Mouse (Mus musculus) heart, embryonic 14.5 days (tissue): Measurements from ENCODE around the gene Gnat1. TPM values are rescaled to one million over a fixed set of nuclear protein-coding genes. Genes with fewer than 3 reads are reported as not detected.
"Not testable (repeated sequence)": the region's sequence is repeated elsewhere in the genome, so short reads cannot be mapped to it uniquely, and the experiment has no call there.

ENCODE experiments used
- ATAC-seq: fragments of 200-750 bp; cut with Nextera tagmentation; 2 replicates; pipeline ENCODE4 v1.8.0; 2017; ENCODE audit warnings: low read depth, moderate TSS enrichment; ENCODE audit not compliant: insufficient number of reproducible peaks, insufficient read depth, low FRiP score
- H3K27ac ChIP-seq, 2 experiments: fragments of 200-500 bp in 1 of 2; fragments of 300-500 bp in 1 of 2; sonication (generic) in 1 of 2; replicated peaks in 1 of 2; 2 replicates each; pipeline ENCODE4 v1.5.1; 2012 to 2014; ENCODE audit warnings: low read depth in 2 of 2, low read length in 2 of 2, control low read depth in 1 of 2, mild to moderate bottlenecking in 1 of 2, mixed read lengths in 1 of 2; ENCODE audit not compliant: control insufficient read depth in 1 of 2, insufficient read depth in 1 of 2
- H3K27me3 ChIP-seq: fragments of 300-500 bp; sonication (generic); 2 replicates; pipeline ENCODE4 v1.6.1; 2014; ENCODE audit warnings: mild to moderate bottlenecking, low read length, control low read depth; ENCODE audit not compliant: control insufficient read depth, insufficient read depth
- H3K36me3 ChIP-seq: fragments of 300-500 bp; sonication (generic); 2 replicates; pipeline ENCODE4 v1.6.1; 2014; ENCODE audit warnings: mild to moderate bottlenecking, control low read depth, low read length, mixed read lengths; ENCODE audit not compliant: control insufficient read depth, insufficient read depth
- H3K4me1 ChIP-seq, 2 experiments: fragments of 200-500 bp in 1 of 2; fragments of 300-500 bp in 1 of 2; sonication (generic) in 1 of 2; 2 replicates each; pipeline ENCODE4 v1.6.1; 2012 to 2014; ENCODE audit warnings: low read length in 2 of 2, control low read depth in 1 of 2, mixed read lengths in 1 of 2; ENCODE audit not compliant: control insufficient read depth in 2 of 2, insufficient read depth in 2 of 2
- H3K4me2 ChIP-seq: fragments of 300-500 bp; sonication (generic); 2 replicates; pipeline ENCODE4 v1.6.1; 2014; ENCODE audit warnings: mild to moderate bottlenecking, low read length
- H3K4me3 ChIP-seq, 2 experiments: fragments of 200-500 bp in 1 of 2; fragments of 300-500 bp in 1 of 2; sonication (generic) in 1 of 2; 2 replicates each; pipeline ENCODE4 v1.5.1; 2012 to 2014; ENCODE audit warnings: low read length in 2 of 2, mild to moderate bottlenecking in 2 of 2, control low read depth in 1 of 2, low read depth in 1 of 2, moderate library complexity in 1 of 2; ENCODE audit not compliant: control insufficient read depth in 1 of 2, insufficient read depth in 1 of 2
- H3K9ac ChIP-seq: fragments of 300-500 bp; sonication (generic); 2 replicates; pipeline ENCODE4 v1.6.1; 2014; ENCODE audit warnings: mild to moderate bottlenecking, low read length
- H3K9me3 ChIP-seq: fragments of 300-500 bp; sonication (generic); 2 replicates; pipeline ENCODE4 v1.6.1; 2016; ENCODE audit warnings: low read length, control low read depth; ENCODE audit not compliant: control insufficient read depth
- WGBS: fragments of 180-500 bp; shearing (Covaris S2); extraction: QIAGEN DNeasy Blood & Tissue Kit; methylation state at CpG from one replicate; pipeline ENCODE4 v1.1.7; 2014; 5-methylcytosine and 5-hydroxymethylcytosine counted together
- polyA plus RNA-seq: library from polyadenylated mRNA; unstranded; fragments of >200 nt; fragmentation: Nextera tagmentation; extraction: Ambion mirVana; gene quantifications from 2 replicates; pipeline ENCODE4 v1.2.1, GENCODE M21; 2014

Gene Gnat1
- polyA plus RNA-seq, 1 experiment from 2014 or later, result 0.63 TPM

- H3K27me3 ChIP-seq, result peaks cover 41% of the 10 kb centered on the region
- H3K4me2 ChIP-seq, ATAC-seq: not testable (repeated sequence)
These were observed 1.5 kb downstream of the Gnat1 start for GRCm38 (mm10) chr9:107677819-107678526.

GRCm38 (mm10) chr9:107677091-107677784, 2.3 kb downstream of the Gnat1 start:
- no peak for ATAC-seq
- H3K9ac ChIP-seq, result no peak overlapping the region
- H3K36me3 ChIP-seq, result no peaks in the 10 kb centered on the region
- WGBS, result 18% methylated on average over 17 of the region's 17 CpGs
- no peak overlapping the region for H3K27ac ChIP-seq
- H3K4me3 ChIP-seq, result no peak overlapping the region
- no peak overlapping the region for H3K4me2 ChIP-seq
- H3K27me3 ChIP-seq, result peaks cover 41% of the 10 kb centered on the region
- peaks cover 3 to 10% of the 10 kb centered on the region in 2 experiments; a peak in 3 of 4 replicates for H3K4me1 ChIP-seq
- H3K9me3 ChIP-seq, result no peaks in the 10 kb centered on the region

More at GRCm38 (mm10) chr9:107677819-107678526, 1.5 kb downstream of the Gnat1 start:
- H3K4me1 ChIP-seq, result peaks cover 3 to 10% of the 10 kb centered on the region in 2 experiments; a peak in 3 of 4 replicates
- not testable (repeated sequence) for H3K27ac ChIP-seq, H3K9me3 ChIP-seq, H3K36me3 ChIP-seq, H3K9ac ChIP-seq, H3K4me3 ChIP-seq
- WGBS, result 36% methylated on average over 14 of the region's 14 CpGs

- ATAC-seq, result no peak
- Histone ChIP-seq H3K27me3 (peaks cover 41% of the 10 kb centered on the region), H3K4me3 (peak overlapping the region; percentile 25 to 32), H3K4me2 (peak overlapping the region; percentile 69), H3K27ac (no peak overlapping the region), H3K36me3 (no peaks in the 10 kb centered on the region), H3K4me1 (peaks cover 3 to 10% of the 10 kb centered on the region in 2 experiments; a peak in 3 of 4 replicates), H3K9ac (peak overlapping the region; percentile 52), H3K9me3 (no peaks in the 10 kb centered on the region)
- WGBS, result 2% methylated on average over 24 of the region's 25 CpGs
These were observed 3.2 kb downstream of the Gnat1 start for GRCm38 (mm10) chr9:107676302-107676701.

- peaks cover 41% of the 10 kb centered on the region for H3K27me3 ChIP-seq
- peaks cover 3 to 10% of the 10 kb centered on the region in 2 experiments; a peak in 3 of 4 replicates for H3K4me1 ChIP-seq
- peak overlapping the region; percentile 69 for H3K4me2 ChIP-seq
- no peaks in the 10 kb centered on the region for H3K36me3 ChIP-seq
- ATAC-seq, result no peak
- peak overlapping the region; percentile 52 for H3K9ac ChIP-seq
- under 1% methylated on average over 39 of the region's 39 CpGs for WGBS
- no peak overlapping the region for H3K27ac ChIP-seq
- H3K4me3 ChIP-seq, result peak overlapping the region; percentile 25 to 32
- H3K9me3 ChIP-seq, result no peaks in the 10 kb centered on the region
These were observed 3.7 kb downstream of the Gnat1 start for GRCm38 (mm10) chr9:107675671-107676301.

GRCm38 (mm10) chr9:107674609-107675429, 4.7 kb downstream of the Gnat1 start:
- ATAC-seq, result no peak
- WGBS, result 63% methylated on average over 9 of the region's 9 CpGs
- no peak overlapping the region for H3K4me3 ChIP-seq
- no peak overlapping the region for H3K9ac ChIP-seq
- no peak overlapping the region for H3K4me2 ChIP-seq
- H3K4me1 ChIP-seq, result peaks cover 10 to 15% of the 10 kb centered on the region in 2 experiments
- no peaks in the 10 kb centered on the region for H3K9me3 ChIP-seq
- no peak overlapping the region for H3K27ac ChIP-seq
- H3K27me3 ChIP-seq, result peaks cover 37% of the 10 kb centered on the region
- H3K36me3 ChIP-seq, result no peaks in the 10 kb centered on the region

GRCm38 (mm10) chr9:107670259-107670658, 9.3 kb downstream of the Gnat1 start:
- Histone ChIP-seq H3K4me3 (no peak overlapping the region), H3K36me3 (no peaks in the 10 kb centered on the region), H3K27me3 (peaks cover 24% of the 10 kb centered on the region), H3K27ac (no peak overlapping the region; a peak in 1 of 4 replicates), H3K9me3 (no peaks in the 10 kb centered on the region), H3K4me2 (no peak overlapping the region), H3K9ac (no peak overlapping the region), H3K4me1 (peaks cover 33 to 34% of the 10 kb centered on the region in 2 experiments)
- no peak for ATAC-seq
- WGBS, result 32% methylated on average over 5 of the region's 5 CpGs

- Histone ChIP-seq H3K27me3 (peaks cover 19% of the 10 kb centered on the region), H3K4me3 (no peak within 1 kb of the TSS), H3K4me2 (no peak within 1 kb of the TSS), H3K9ac (no peak within 1 kb of the TSS), H3K9me3 (no peaks in the 10 kb centered on the region), H3K4me1 (peaks cover 33 to 34% of the 10 kb centered on the region in 2 experiments), H3K36me3 (no peaks in the 10 kb centered on the region), H3K27ac (no peak within 1 kb of the TSS; a peak in 1 of 4 replicates)
- 88% methylated on average over 9 of the region's 9 CpGs for WGBS
- ATAC-seq, result no peak
These were observed 10.0 kb downstream of the Gnat1 start, which contains the start of gene Slc38a3 for GRCm38 (mm10) chr9:107669480-107669945. Gene Slc38a3, minus strand, starts transcription at chr9:107669530.
